Mouse (Mus musculus) Muller cell, postnatal 12 days (primary cell): ENCODE measurements at regions not wholly inside any gene's neighbourhood (a gene's known extent, or its start where the extent isn't known, plus 50 kb on each side); places are given as distances from the start of the nearest gene placed in this dataset.

Experiments used
- DNase-seq: peaks from one replicate; pipeline ENCODE4 v3.0.0-alpha.2; 2015; ENCODE audit errors: inconsistent ontology term

GRCm38 (mm10) chr10:66796296-66796695 lies 299.6 kb upstream of the Jmjd1c start:
- no peak for DNase-seq

GRCm38 (mm10) chr10:66802691-66803090 lies 293.2 kb upstream of the Jmjd1c start:
- no peak for DNase-seq

- DNase-seq = peak; percentile 36
Observed at GRCm38 (mm10) chr10:66807261-66807968, 288.5 kb upstream of the Jmjd1c start.

GRCm38 (mm10) chr10:66812515-66813260 lies 283.2 kb upstream of the Jmjd1c start:
- DNase-seq = no peak

GRCm38 (mm10) chr10:66813850-66814564 lies 281.9 kb upstream of the Jmjd1c start:
- DNase-seq = no peak

- peak; percentile 60 for DNase-seq
Observed at GRCm38 (mm10) chr10:66814565-66815201, 281.2 kb upstream of the Jmjd1c start.

- no peak for DNase-seq
Observed at GRCm38 (mm10) chr10:66815951-66816350, 280.0 kb upstream of the Jmjd1c start.

- no peak for DNase-seq
Observed at GRCm38 (mm10) chr10:66816776-66817175, 279.1 kb upstream of the Jmjd1c start.

GRCm38 (mm10) chr10:66817876-66818275 lies 278.0 kb upstream of the Jmjd1c start:
- DNase-seq = no peak

GRCm38 (mm10) chr10:66819517-66819916 lies 276.4 kb upstream of the Jmjd1c start:
- DNase-seq = no peak

- DNase-seq = no peak
Observed at GRCm38 (mm10) chr10:66825737-66826136, 270.2 kb upstream of the Jmjd1c start.

- DNase-seq = peak; percentile 43
Observed at GRCm38 (mm10) chr10:66826327-66826726, 269.6 kb upstream of the Jmjd1c start.

GRCm38 (mm10) chr10:66834974-66835373 lies 261.0 kb upstream of the Jmjd1c start:
- DNase-seq = no peak

- DNase-seq = no peak
Observed at GRCm38 (mm10) chr10:66839058-66839457, 256.9 kb upstream of the Jmjd1c start.

- no peak for DNase-seq
Observed at GRCm38 (mm10) chr10:66843258-66843657, 252.7 kb upstream of the Jmjd1c start.

GRCm38 (mm10) chr10:66848778-66849177 lies 247.1 kb upstream of the Jmjd1c start:
- DNase-seq = no peak

- DNase-seq = peak; percentile 70
Observed at GRCm38 (mm10) chr10:66849681-66850080, 246.2 kb upstream of the Jmjd1c start.

- no peak for DNase-seq
Observed at GRCm38 (mm10) chr10:66850972-66851478, 244.9 kb upstream of the Jmjd1c start.

- no peak for DNase-seq
Observed at GRCm38 (mm10) chr10:66851841-66852240, 244.1 kb upstream of the Jmjd1c start.

- DNase-seq = no peak
Observed at GRCm38 (mm10) chr10:66852708-66853107, 243.2 kb upstream of the Jmjd1c start.

- peak; percentile 70 for DNase-seq
Observed at GRCm38 (mm10) chr10:66853258-66853657, 242.7 kb upstream of the Jmjd1c start.

GRCm38 (mm10) chr10:66854895-66855294 lies 241.0 kb upstream of the Jmjd1c start:
- no peak for DNase-seq
